Mouse (Mus musculus) lung, adult 10 weeks (tissue): ENCODE data around the gene Timm8a1. TPM values are rescaled to one million over a fixed set of nuclear protein-coding genes. Genes with fewer than 3 reads are reported as not detected.

Experiments
- polyA plus RNA-seq: library from polyadenylated mRNA; stranded (reverse); fragments of 350-450 nt; fragmentation: Illumina TruSeq; extraction: RNeasy Lipid Tissue Mini Kit (QIAGEN cat#74804); gene quantifications from one replicate; pipeline ENCODE4 v1.2.3, GENCODE M21; 2014; ENCODE audit warnings: low read depth, low replicate concordance; ENCODE audit not compliant: insufficient read depth

The Timm8a1 gene
- 11.1 TPM for polyA plus RNA-seq

GRCm38 (mm10) chrX:134541145-134541954 is at the start of gene Timm8a1:
Timm8a1 (minus strand) TSS chrX:134541865.

GRCm38 (mm10) chrX:134585103-134586002 is 43.7 kb upstream of the Timm8a1 start, which contains the start of gene Rpl36a:
Rpl36a (plus strand) TSS chrX:134585654.

GRCm38 (mm10) chrX:134582888-134583669 is 41.4 kb upstream of the Timm8a1 start, which contains the start of gene Btk:
Btk (minus strand) TSS chrX:134583570.

Other genes with a start within 250 kb of the Timm8a1 start
- gene Tmem35a, start 246.6 kb downstream of the Timm8a1 start, polyA plus RNA-seq, result 3.9 TPM
- gene Cenpi, start 233.8 kb downstream of the Timm8a1 start, polyA plus RNA-seq, result 0.73 TPM
- gene Drp2, start 137.3 kb downstream of the Timm8a1 start, polyA plus RNA-seq, result 0.13 TPM
- not detected for gene Taf7l, start 65.4 kb downstream of the Timm8a1 start, polyA plus RNA-seq
- gene Btk, start 41.7 kb upstream of the Timm8a1 start, polyA plus RNA-seq, result 9.2 TPM
- gene Rpl36a, start 43.8 kb upstream of the Timm8a1 start, polyA plus RNA-seq, result 1,091 TPM
- gene Gla, start 59.3 kb upstream of the Timm8a1 start, polyA plus RNA-seq, result 5.5 TPM
- gene Hnrnph2, start 59.3 kb upstream of the Timm8a1 start, polyA plus RNA-seq, result 56.6 TPM
- gene Armcx4, start 144.7 kb upstream of the Timm8a1 start, polyA plus RNA-seq, result 2.6 TPM
- 13.4 TPM for gene Armcx1, start 176.1 kb upstream of the Timm8a1 start, polyA plus RNA-seq
- gene Armcx6, start 209.6 kb upstream of the Timm8a1 start, polyA plus RNA-seq, result 4.5 TPM
- gene Armcx3, start 214.7 kb upstream of the Timm8a1 start, polyA plus RNA-seq, result 21.1 TPM